Mouse (Mus musculus): ENCODE data around the gene Frmd4b.
"Not testable (repeated sequence)": the region's sequence is repeated elsewhere in the genome, so short reads cannot be mapped to it uniquely, and the experiment has no call there.

Gene Frmd4b

DNA sequence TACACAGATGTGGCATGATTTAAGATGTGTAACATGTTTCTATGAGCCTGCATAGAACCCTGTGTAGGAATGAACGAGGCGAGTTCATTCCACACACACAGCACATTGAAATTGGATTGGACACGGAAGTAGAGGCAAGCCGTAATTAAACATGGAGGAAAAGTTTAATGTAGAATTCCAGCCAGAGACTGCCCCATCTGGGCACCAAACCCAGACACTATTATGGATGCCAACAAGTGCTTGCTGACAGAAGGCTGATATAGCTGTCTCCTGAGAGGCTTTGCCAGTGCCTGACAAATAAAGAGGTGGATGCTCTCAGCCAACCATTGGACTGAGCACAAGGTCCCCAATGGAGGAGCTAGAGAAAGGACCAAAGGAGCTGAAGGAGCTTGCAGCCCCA, 201.8 kb downstream of the Frmd4b start:
- not testable (repeated sequence) for DNase-seq (ENCODE audit: low spot score)

DNA sequence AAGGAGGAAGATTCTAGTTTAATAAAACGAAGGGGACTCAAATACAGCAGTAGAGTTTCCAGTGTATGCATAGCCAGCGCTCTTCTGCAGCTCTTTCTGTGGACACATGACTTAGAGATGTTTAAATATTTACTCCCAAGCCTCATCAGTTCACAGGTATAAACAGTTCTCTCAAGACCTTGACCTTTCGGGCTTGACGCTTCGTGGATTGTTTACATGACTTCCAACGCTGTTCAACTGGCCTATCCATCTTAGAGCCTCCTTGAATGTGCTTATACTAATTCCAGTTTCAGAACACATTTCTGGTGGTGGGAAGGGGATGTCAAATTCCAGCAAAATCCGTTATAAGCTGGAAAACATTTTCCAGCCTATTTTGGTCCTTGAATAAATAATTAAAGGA, 203.9 kb downstream of the Frmd4b start:
- DNase-seq (ENCODE audit: low spot score), result peak; percentile 41

DNA sequence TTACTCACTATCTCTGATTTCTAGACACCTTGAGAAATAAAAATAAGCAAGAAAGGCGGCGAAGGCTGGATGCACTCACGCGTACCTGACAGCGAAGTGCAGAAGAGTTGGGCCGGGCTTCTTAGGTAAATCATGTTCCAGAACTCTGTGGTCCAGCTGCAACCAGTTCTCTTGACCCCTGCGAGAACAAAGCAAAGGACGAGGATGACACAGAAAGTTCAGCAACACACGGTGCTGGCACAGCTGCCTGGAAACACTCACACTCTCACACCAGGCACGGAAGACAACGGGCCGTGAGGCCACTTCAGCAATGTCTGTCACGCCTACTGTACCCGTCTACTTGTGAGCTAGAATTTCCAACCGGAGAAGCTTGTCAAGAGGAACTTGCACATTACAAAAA, 204.9 kb downstream of the Frmd4b start:
- no peak for DNase-seq (ENCODE audit: low spot score)

DNA sequence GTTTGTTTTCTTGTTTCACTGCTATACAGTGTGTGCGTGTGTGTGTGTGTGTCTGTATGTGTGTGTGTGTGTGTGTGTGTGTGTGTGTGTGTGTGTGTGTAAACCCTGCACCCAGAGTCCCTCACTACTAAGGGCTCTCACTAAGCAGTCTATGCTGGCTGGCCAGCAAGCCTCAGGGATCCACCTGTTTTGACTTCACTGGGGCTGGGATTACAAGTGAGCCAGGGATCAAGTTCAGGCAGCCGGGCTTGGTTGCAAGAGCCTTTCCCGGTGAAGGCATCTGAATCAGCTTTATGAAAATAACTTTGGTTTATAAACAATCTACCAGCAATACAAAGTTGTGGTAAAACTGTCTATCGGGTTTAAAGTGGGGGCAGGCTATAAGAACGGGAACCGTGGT, 206.0 kb downstream of the Frmd4b start:
- DNase-seq (ENCODE audit: low spot score), result no peak

DNA sequence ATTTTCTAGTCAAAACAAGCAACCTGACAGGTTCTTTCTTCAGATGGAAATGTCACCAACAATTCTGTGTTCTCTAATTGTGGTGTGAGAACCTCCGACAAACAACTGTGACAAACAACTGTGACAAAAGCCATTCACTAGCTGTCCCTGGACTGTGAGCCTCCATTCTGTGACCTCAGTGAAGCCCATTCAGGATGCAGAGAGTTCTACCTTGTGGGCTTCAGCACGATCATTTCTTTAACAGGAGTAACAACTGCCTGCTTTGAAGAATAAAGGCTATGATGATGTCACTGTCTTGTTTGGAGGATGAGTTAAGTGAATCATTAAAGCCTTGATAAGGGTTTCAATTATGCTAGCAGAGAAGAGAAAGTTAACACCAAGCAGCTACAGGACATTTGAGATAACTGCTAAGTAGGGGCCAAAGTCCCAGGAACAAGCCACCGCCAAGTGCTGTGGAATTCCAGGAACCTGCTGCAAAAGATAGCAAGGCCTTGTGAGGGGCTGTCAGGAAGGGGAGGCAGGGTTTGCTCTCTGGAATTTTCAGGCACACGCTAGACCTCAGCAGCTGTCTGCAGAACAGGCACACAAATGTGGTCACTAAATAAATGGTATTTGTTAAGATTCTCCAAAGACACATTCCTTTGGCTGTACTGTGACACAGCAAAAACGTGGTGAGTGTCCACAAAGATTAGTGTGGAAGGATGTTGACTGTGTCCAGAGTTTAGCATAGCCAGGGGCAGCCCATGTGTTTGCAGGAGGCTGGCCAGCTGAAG, 207.7 kb downstream of the Frmd4b start:
- DNase-seq (ENCODE audit: low spot score), result peak; percentile 27

DNA sequence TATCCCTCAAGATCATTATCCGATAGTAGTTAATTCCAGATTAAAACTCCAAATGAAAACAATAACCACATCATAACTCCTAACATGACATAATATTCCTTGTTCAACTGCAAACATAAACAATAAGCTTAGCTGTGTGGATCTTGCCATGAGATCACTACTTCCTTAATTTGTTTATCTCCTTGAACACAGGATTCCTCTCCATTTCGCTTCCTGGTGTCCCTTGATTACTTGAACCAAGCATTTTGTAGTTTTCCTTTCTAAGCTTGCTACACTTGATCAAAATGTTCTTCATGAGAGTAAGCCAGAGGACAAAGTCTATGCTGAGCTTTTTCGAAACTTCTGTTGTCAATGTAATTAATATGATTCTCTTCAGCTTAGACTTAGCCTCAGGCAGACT, 209.4 kb downstream of the Frmd4b start:
- DNase-seq (ENCODE audit: low spot score), result no peak

DNA sequence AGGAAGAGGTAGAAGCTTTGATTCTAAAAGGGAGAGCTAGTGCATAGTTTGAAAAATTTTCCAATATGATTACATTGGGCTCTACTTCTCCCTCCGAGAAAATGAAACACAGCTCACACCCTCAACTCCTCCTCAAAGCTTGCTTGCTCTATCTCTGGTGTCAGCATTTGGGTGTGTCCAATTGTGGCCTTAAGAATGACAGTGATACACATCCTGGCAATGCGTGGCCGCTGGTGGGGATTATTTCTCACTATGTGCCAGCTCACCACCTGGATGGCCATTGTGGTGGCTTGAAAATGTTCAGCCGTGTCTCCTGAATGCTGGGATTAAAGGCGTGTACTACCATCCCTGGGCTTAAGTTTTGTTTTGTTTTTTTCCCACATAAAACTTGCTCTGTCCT, 209.9 kb downstream of the Frmd4b start:
- no peak for DNase-seq (ENCODE audit: low spot score)

DNA sequence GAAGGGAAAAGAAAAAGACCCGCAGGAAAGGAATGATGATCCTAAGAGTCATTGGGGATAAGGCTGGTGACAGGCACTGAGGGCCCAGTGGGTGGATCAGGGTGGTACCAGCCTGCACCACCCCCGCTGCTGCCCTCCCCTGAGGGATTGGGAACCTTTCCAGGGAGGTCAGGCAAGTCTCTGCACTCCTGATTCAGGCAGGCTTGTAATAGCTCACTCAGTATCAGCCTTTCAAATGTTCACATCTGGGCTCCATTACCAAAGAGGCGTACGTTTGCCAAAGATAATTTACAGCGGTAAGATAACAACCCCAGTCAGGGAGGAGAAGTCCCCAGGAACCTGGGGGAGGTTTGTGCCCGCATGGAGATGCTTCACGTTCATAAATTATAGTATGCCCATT, 212.0 kb downstream of the Frmd4b start:
- DNase-seq (ENCODE audit: low spot score), result peak; percentile 76

DNA sequence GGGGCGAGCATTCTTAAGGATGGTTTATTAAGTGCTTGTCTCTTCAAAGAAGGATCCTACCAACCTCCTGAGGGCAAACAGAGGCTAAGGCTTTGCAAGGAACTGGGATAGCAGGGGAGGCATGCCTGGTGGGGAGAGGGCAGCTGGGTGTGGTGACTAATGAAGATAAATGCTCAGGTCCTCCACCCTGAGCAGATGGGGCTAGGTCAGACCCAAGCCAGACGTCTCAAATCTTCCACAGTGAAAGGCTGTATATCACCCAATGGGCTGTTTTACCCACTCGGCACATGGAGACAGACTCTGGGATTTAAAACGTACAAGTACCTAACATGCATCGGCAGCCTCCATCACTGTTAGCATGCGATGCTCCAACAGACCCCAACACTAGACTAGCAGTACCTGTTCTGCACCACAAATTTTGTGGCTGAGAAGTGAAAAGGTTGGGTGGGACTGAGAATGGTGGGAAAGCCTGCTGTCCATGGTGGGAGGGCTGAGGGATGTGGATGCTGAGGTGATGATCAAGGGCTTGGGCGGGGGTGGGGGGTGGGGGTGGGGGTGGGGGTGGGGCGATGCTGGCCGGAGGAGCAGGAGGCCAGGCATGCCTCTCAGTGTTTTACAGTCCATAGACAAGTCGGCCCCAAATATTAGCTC, 214.4 kb downstream of the Frmd4b start:
- DNase-seq (ENCODE audit: low spot score), result peak; percentile 50

DNA sequence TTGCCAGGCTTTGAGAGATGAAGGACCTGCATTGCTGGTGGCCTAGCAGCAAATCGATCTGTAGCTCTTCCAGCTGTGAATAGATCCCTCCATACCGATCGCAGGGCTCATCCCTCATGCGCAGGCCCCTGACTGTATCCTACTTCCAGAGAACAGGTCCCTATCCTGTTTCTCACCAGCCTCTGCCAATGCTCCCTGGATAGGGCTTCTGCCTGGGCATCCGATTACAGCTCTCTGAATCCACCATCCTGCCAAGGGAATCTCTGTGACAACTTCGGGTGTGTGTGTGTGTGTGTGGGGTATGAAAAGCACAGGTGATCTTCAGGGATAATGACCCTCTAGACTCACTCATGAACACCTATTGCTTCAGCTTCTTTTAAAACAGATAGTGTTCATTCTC, 216.9 kb downstream of the Frmd4b start:
- DNase-seq (ENCODE audit: low spot score), result no peak

DNA sequence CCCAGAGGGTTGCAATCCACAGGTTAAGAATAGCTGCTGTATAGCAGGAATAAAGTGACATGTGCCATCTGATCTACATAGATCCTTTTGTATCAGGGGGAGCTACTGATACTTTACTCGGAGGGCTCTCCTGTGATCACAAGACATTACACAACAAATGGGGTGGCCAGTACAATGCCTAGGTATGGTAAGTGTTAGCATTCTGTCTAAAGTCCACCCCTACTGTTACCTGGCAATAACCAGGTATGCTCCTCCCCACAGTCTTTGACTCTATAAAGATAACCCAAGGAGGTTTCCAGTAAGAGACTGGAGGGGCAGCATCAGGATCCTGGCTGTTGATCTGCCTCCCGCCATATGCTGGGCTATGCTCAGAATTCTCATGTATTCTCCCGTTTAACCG, 219.4 kb downstream of the Frmd4b start:
- DNase-seq (ENCODE audit: low spot score), result no peak

DNA sequence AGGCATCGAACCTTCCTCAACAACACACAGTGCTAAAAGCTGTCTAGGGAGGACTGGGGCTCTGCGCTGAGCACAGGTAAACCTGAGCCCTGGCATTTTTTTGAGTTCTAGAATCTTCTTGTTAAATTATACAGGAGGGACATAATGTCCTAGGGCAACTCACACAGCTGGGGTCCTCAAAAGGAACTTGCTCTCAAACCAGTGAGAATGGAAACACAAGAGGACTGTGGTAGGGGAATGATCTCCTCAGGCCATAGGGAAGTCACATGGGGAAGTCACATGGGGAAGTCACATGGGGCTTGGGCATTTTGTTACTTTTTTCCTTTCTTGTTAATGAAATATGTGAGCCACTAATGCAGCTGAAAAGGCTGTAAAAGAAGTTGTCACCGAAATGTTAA, 220.4 kb downstream of the Frmd4b start:
- DNase-seq (ENCODE audit: low spot score), result no peak

DNA sequence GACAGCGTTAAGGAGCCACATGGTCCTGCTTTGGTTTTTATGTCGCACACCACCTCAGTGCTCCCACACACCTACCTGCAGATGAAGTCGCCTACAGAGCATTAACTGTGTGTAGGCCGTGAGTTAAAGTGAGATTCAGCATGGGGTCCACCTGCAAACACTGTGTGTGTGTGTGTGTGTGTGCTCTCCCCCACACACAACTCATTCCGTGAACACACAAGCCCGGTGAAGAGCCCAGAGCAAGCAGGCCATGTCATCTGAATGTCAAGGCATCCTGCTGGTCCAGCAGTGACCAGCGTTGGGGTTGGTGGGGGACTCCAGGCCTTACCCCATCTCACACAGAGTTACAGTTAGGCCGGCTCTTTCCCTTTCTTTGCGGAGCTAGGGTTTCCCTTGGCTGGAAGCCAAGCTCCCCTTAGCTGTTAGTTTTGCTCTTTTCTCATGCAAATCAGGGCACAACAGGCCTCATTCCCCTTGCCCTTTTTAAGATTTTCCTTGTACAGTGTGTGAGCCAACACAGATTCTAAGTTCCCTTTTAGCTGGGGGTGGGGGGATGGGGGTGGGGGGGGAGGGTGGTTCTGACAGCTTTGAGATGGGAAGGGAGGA, 220.9 kb downstream of the Frmd4b start:
- DNase-seq (ENCODE audit: low spot score), result peak; percentile 45

DNA sequence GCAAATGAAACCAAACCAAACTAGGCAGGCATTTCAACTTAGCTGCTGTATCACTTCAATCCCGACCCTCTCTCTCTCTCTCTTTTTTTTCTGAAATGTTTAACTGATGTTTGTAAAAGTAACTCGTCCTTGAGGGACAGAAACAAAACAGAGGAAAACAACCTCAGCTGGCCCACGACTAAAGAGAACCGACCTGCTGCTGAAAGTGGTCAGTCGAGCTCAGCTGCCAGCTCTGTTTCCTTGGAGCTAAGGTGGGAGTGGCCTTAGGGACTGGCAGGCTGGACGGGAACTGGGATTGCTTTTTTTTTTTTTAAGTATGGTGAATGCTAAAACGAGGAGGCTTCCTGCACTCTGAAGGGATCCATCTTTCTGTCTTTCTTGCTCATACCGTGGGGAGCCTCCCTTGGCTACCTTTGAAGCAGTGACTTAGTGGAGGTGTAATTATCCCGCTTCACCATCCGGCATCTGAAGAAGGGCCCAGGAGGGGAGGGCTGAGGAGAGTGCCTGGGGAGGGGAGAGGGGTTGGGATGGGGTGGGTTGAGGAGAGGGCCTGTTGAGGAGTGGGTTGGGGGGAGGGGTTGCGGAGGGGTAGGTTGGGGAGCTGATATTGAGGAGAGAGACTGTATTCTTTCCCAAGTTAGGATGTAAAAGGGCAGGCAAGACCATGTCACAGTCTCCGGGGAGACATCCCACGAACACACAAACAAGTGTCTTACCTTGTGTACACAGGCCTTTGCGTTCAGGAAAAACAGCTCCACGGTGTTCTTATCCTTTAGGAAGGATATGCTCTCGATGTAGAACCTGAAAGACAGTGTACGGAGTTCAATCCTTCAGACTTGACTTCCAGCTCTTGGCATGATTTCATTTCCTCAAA, 221.6 kb downstream of the Frmd4b start:
- DNase-seq (ENCODE audit: low spot score), result peak; percentile 68

DNA sequence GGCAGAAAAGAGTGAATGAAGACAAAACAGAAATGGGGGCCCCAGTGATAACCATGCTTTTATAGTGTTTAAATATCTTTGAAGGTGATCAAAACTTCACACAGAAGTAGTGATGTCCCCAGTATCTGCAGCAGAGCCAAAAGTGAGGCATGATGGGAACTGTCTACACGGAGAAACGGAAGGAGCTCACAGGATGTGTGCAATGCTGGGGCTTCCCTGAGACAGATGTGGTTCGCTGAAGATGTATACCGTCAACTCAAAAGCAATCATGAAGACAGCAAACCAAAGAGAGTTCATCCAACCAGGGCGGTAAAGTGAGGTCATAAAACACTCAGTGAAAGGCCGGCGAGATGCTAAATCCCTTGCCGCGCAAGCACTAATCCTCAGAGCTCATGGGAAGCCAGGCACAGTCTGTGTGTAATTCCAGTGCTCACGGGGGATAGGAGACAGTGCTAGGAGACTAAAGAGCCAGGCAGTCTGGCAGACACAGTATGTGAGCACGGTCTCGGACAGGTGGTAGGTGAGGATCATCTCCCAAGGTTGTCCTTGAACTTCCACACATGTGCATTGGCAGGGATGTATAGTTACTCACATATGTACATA, 222.8 kb downstream of the Frmd4b start:
- no peak for DNase-seq (ENCODE audit: low spot score)

DNA sequence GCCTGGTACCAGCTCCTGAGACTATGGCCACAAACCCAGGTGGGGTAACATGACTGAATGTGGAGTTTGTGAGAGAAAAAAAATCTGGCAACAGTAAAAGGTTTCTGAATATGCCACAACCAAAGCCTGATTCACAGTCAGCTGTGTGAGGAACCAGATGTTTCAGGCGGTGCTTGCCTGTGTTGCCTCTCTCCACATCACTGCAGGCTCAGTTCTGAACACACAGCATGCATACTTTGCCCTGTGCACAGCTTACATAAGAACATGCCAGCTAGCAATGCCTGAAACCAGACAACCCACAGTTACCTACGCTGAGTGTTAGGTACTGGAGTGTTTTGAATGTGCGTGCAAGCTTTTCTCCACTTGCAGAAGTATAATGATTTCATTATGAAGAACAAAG, 224.4 kb downstream of the Frmd4b start:
- DNase-seq (ENCODE audit: low spot score), result no peak

DNA sequence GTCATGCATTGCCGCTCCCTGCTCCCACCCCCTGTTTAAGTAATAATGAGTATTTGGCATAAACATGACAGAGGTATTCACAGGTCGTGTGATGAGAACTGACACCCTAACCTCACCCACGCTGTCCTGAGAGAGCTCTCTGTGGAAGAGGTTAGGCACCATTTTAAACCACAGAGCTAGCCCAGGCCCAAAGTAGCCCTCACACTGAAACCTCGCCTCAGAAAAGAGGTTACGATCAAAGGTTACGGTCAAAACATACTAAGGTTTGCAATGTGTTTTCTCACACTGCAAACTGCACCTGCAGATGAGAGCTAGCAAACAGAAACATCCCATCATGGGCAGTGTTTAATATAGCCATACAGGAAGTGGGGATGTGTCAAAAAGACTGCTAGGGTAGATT, 230.0 kb downstream of the Frmd4b start:
- no peak for DNase-seq (ENCODE audit: low spot score)

DNA sequence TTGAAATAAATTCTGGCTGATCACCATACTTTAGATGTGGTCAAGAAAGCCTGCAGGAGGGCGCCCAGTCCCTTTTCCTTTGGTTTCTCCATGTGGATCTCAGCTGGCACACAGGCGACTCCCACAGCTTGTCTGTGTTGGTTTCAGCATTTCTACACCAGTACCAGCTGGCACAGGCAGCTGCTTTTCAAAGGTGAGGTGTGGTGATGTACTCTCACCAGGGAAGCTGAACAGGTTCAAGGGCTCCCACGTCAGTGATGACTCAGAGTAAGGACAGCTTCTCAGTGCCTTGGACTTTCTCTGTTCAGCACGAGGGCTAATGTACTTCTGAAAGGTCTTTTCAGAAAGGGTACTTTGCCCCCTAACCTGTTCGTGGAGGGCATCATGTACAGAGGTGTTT, 232.4 kb downstream of the Frmd4b start:
- DNase-seq (ENCODE audit: low spot score), result no peak

DNA sequence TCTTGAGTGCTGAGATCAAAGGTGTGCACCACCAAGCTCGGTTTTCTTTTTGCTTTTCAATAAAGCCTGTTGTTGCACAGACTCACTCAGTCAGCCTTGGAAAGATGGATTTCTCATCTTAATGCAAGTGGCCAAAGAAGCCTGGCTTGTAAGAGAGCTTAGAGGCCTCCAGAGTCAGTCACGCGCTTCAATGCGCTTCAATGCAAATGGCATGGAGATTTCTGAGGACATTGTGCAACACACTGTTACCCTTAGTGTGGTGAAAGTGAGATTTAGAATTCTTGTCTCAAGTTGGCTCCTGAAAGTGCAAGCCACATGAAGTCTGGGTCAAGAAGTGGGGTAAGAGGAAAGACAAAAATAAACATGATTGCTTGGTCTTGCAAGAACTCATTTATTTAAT, 236.1 kb downstream of the Frmd4b start:
- DNase-seq (ENCODE audit: low spot score), result no peak

DNA sequence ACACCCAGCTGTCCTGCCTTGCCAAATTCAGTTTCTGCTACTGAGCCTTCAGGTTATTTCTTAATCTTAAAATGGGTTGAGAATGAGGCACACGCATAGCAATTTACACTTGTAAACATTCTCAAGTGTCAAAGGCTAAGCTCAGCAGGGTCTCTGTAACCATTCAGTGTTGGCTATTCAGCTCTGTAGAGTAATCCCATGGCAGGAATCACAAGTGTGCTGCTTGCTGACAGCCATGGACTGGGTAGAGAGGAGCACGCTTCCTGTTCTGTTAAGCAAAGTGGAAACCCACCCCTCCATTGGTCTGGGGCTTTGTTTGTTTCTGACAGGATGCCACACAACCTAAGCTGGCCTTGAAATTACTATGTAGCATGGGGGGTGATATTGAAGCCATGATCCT, 246.4 kb downstream of the Frmd4b start:
- no peak for DNase-seq (ENCODE audit: low spot score)

DNA sequence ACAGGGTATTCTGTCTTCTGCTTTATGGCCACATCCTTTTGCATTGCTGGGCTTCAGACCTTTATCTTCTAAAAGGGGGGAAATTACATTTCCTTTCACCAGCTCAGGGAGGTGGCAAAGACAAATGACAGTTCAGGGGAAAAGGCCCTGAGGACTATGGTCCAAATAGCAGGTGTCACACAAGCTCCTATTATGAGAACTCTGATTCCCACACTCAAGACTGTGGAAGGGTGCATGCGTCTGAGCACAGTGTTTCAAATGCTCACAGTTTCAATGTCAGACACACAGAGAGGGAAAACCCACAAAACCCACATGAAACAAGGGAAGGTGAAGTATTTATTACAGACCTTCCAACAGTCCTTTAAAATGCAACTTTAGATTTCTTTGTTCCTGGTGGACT, 246.9 kb downstream of the Frmd4b start:
- no peak for DNase-seq (ENCODE audit: low spot score)

DNA sequence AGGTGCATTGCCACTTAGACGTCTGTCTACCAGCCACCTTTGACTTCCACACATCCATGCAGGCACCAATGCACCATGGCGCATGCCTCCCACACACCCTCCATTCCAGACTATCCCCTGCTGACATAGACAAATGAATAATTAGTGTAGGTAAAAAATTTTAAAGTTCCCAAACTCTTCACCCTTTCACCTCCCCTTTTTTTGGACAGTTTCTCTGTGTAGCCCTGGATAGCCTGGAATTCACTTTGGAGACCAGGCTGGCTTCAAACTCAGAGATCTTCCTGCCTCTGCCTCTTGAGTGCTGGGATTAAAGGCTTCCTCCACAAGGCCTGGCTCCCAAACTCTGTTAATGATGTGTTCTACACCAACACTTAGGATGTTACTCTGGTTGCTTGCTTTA, 253.5 kb downstream of the Frmd4b start:
- DNase-seq (ENCODE audit: low spot score), result no peak

All from embryo, embryonic 10.5 days (tissue).